Mouse (Mus musculus): ENCODE results near the gene Efna4. TPM values are rescaled to one million over a fixed set of nuclear protein-coding genes. Genes with fewer than 3 reads are reported as not detected.
A peak's percentile ranks its signal among the peaks of the same experiment; 100 is the strongest.

The Efna4 gene
- total RNA-seq, 2 experiments from 2014 or later, result 0.38 TPM; not detected in 1

DNA sequence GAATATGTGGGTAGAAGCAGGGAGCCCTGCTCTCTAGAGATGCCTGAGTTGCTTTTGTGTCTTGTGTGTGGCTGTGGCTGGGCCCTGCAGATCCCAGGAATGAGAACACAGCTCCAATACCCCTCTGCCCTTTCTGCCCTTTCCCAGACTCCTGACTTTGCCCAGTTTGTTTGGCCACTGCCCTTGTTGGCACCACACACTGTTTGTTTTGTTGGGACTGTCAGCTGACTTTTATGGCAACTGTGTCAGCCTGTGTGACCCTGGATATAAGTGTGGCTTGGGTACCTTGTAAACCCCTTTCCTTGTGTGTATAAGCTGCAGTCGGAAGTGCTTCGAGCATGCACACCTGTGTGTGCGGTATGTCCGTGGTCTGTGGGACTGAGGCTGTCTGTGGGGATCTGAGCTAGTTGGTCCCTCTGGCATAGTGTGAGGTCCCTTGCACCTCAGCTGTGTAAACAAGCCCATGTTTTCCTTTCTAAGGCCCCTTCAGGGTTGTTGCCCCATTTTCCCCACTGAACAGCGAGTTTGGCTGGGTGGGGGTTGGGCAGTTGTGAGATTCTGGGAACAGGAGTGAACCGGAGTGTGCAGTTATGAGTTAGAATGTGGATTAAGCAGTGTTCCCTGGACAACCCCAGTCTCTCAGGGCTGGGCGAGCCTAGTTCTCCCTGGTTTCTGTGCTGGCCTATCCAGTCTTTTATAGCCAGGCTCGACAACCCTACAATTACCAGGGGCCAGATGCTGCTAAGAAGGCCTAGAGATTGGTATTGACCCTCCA is 32.1 kb downstream of the Efna4 start:
- no peak for DNase-seq

DNA sequence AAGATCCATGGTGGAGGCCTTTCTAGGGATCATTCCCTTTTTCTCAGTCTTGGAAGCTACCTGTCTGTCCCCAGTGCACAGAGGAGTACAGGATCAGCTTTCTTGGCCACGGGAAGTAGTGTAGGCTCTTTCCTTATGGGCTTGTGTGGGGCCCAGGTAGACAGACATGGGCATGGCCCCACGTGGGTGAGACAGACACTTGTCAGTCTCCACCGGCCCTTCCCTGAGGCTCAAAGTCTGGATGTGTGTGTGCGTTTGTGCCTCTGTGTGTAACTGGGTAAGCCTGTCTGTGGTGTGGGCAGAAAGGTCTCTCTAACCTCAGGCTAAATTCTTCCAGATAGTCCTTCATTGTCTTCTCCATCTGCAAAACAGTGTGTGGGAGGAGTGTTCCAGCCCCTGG is 32.7 kb downstream of the Efna4 start:
- no peak for DNase-seq

DNA sequence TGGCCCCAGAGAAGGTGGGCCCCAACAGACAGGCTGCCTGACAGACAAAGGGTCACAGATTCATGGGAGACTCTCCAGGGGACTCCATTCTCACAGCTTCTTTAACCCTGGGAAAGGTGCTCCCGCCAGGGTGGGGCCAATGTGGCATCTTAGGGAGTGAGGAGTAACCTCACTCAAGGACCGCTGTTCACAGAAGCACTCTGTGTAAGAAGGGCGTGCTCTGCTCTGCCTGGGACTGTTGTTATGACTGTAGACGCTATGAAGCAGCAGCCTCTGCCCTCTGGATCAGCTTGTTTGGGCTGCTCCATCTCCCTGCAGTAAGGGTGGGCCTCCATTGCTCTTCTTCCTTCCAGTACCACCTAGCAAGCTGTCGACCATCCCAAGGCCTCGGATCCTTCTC is 33.4 kb downstream of the Efna4 start:
- no peak for DNase-seq

DNA sequence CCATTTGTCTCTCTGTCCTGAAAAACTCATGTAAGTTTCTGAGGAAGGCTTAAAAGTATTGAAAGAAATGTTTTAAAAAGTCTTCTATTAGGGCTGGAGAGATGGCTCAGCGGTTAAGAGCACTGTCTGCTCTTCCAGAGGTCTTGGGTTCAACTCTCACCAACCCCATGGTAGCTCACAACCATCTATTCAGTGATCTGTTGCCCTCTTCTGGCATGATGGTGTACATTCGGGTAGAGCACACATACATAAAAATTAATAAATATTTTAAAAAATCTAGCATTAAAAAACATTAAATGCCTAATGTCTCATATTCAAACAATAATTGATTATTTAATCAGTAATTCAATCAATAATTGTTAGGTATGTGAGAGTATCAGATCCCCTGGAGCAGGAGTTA is 37.3 kb downstream of the Efna4 start:
- no peak for DNase-seq

DNA sequence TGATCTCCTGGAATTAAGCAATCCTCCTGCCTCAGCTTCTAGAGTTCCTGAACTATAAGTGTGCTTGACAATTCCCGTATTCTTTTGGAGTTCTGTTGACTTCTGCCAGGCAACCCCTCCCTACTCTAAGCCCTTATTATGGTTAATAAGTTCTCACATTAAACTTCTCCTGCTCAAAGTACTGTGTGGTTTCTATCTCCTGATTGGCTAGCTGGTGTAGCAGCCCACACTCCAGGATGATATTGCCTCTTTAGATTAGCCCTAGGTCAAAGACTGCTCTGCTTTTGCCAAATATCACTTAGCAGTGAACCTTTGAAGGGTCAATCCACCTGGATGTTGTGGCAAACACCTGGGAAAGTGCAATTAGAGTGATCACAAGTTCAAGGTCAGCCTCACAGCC is 37.8 kb downstream of the Efna4 start:
- DNase-seq, result no peak

DNA sequence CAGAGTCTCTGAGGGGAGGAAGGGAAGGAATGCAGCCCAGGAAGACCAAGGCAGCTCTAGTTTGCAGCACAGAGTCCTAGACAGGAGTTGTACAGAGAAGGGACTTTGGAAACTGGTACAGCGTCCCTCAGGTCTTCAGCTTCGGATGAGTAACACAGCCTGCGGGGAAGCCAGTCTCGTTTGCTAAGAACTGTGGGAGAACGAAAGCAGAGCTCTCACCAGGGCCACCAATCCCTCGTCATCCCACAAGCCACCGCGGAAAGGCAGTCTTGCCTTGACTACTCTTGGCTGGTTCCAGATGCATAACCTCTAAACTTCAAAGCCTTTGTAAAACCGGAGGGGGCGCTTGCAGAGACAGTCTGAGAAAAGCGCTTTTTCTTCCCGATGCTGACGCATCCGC is 38.3 kb downstream of the Efna4 start:
- DNase-seq, result no peak

DNA sequence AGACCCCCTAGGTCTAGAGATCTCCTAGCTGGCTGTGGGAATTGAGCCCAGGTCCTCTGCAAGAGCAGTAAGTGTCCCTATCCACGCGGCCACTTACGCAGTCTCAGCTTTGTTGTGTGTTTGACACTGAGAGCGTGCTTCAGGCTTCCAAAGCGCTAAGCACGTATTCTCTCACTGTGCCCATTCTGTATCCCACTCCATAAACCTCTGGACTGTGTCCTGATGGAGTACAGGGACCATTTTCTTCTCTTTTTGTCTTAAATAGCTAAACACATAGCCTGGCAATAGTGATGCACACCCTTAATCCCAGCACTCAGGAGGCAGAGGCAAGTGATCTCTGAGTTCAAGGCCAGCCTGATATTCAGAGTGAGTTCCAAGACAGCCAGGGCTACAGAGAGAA is 38.9 kb downstream of the Efna4 start:
- DNase-seq, result no peak

DNA sequence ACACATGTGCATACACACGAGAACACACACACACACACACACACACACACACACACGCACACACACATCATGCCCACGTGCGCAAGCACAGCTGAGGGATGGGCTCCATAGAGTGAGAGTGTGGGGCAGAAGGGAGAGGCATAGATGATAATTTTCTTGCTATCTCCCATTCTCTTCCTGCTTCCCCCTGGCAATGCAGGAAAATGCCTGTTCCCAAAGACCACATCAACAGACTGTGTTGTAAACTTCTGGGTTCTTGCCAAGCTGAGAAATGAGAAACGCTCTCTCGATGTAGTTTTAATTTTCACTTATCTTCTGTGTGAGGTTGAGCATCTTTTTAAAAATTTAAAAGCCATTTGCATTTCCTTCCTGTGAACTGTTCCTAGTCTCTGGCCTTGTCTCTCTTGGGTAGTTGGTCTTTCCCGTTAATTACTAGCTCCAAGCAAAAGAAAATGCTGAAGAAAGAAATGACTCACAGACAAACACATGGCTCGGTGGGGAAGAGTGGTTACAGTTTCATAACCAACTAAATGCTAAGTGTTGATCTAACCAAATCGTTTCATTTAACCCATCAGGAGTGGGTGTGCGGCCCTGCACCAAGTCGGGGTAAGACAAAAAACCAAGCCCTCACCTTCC is 40.9 kb downstream of the Efna4 start:
- no peak for DNase-seq

DNA sequence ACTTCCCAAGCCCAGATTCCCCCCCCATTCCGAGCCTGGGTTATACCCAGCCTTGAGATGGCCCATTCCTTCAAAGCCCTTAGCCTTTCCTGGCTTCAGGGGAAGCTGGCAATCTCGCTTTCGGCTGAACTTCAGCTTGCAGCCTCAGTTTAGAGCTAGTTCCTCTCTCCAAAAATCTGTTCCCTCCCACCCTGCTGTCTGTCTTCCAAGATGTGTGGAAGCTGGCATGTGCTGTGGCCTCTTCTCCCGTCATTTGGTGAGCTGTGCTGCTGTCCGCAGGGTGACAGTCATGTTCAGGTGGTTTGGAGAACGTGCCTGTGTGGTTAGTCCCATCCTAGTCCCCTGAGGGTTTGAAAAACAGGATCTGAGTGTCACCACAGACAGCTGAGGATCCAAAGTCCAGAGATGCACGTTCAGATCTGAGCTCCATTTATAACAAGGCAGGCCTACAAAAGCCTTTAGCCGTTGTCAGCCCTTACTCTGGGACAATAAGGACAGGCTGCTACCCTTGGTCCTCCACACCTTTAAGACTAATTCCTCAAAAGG is 42.1 kb downstream of the Efna4 start:
- DNase-seq, result no peak

DNA sequence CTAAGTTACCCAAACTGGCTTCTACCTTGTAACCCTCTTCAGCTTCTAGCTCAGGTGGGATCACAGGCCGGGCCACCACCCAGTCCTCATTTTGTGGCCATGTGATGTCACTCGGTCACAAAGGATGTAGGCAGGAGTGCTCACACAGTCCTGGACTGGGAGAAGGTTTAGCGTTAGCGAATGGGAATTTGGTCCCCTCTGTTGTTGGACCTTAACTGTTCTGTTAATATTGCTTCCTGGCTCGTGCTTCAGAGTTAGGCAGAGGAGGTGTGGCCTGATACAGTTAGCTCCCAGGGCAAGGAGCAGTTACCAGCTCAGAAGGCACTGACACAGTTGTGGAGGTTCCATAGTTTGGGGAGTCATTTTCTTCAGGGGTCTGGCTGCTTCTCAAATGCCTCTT is 43.6 kb downstream of the Efna4 start:
- DNase-seq, result no peak

DNA sequence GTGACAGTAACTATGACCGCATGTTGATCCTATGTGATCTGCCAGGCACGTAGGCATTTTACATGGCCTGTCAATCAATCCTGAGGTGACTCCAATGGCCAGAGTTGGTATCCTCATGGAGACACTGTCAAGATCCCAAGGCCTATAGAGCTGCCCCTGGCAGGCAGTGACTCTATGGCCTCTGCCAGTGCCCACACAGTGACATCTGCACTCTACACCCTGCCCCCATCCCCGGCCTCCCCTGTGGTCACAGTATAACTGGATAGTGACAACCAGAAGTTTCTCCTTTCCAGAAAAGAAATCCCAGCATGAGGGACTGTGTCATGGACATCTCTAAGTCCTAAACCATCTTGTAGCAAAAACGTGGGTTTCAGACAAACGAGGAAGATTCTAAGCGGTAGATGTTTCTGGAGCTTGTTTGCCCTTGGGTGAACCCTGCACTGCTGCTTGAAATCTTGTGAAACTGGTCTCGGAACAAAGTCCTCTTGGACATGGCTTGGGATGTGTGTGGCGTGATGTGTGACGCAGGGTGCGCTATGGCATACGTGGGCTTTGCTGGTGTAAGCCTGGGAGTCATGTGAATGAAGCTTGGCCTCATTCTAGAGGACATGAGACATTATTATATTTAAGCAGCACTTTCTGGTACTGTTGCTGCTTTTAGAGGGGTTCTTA is 44.4 kb downstream of the Efna4 start:
- DNase-seq, result no peak

DNA sequence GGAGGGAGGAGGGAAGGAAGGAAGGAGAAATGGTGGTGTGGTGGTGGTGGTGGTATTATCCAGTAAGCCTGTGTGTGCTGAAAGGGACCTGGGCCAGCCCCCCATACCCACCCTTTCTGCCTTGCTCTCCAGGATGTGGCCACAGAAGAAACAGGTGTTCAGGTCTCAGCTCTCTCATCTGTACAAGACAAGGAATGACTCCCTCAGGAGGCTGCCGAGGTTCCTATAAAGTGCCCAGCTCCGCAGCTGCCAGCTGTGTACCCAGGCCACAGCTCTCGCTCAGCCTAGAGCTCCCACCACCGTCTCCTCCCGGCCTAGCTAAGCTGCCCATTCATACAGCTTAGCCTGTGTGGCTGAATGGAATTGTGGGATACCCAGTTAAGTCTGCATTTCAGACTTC is 45.5 kb downstream of the Efna4 start:
- no peak for DNase-seq

DNA sequence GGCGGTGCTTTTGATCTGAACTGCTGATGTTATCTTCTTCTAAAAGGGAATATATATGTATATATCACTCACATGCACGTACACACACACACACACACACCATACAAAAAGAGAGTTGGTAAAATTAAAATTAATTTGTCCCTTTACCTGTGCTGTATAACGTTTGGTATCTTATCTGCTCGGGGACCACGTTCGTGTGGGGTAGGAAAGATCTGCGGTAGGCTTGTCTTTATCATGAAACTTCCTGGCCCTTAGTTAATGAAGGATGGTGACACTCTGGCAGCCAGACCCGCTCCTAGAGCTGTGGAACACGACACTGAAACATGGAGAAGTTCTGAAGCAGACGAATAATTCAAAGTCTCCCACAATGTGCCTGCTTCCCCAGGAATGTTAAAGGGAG is 46.0 kb downstream of the Efna4 start:
- DNase-seq, result no peak

DNA sequence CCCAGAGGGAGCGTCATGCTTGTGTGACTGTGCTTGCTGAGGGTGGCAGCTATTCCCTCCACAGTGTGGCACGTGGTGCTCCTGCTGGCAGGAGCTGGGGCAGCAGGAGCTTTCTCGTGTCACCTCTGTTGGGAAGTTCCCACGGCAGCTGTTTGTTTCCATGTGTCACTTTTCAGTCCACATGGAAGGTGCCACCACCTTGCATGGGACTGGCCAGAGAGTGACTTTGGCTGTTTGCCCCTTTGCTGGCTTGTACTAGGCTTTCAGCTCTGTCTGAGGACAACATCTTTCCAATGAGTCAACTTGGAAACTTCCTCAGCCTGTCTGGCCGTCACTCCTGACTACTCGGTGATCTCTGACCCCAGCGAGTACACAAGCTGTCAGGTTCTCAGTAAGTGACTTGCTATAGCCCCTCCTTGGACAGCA is 49.3 kb downstream of the Efna4 start:
- peak; percentile 58 for DNase-seq

DNA sequence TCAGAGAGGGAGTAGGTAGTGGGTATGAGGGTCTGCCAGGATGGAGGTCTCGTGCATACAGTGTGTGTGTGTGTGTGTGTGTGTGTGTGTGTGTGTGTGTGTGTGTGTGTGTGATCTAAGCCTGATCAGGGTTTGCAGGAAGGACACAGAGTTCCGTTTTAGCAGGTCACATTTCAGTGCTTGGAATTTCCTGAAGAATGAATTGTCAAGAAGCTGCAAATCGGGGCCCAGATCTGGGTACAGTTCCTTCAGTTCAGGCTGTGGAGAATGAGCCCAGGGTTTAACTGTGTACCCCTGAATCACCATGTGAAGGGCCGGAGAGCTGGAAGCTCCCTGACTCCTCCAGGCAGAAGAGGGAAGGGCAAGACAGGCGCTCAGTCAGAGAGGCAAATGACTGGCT is 50.5 kb downstream of the Efna4 start:
- DNase-seq, result no peak

DNA sequence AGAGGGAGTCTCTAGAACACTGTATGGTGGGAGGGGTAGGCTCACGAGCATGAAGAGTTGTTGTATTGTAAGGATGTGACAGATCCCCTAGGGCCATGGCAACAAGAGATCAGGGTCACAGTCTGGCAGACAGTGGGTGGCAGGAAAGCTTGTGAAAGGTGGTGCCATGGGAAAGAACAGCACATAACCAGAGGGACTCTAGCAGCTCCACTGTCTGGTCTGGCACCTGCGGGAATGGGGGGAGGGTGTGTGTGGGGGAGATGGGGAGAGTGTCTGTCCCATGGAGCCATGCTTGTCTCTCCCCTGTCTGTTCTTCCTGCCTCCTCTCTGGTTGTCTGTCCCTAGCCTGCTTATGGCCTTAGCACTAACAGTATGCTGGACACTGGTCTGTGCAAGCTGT is 52.3 kb downstream of the Efna4 start:
- DNase-seq, result no peak

DNA sequence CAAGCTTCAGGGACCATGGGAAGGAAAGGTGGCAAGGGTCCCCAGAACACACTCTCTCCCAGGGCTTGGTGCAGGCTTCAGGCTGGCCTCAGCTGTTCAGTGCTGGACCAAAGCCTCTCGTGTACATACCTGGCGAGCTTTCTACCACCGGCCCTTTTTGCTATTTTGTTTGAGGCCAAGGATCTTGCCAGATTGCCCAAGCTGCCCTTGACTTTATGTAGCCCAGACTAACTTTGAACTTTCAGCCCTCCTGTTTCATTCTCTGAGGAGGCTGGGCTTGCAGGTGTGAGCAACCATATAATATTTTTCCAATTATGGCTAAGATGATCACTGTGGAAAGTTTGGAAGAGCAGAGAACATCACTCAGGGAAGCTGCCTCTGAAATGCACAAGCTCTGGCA is 53.6 kb downstream of the Efna4 start:
- DNase-seq, result no peak

Other genes starting within 250 kb of the Efna4 start
- 10 to 100 TPM; 17.7 to 19.6 TPM for gene Rusc1, start 244.7 kb downstream of the Efna4 start, total RNA-seq (2021)
- not detected for gene Gm43738, start 236.9 kb downstream of the Efna4 start, total RNA-seq (2021)
- 10 to 100 TPM; 26.0 to 27.8 TPM for gene Fdps, start 236.1 kb downstream of the Efna4 start, total RNA-seq (2021)
- not detected for gene Pklr, start 201.9 kb downstream of the Efna4 start, total RNA-seq (2021)
- under 1 TPM in 1 of 2 experiments, not detected in 1; 0.43 TPM for gene Hcn3, start 177.8 kb downstream of the Efna4 start, total RNA-seq (2021)
- 10 to 100 TPM; 16.0 to 16.3 TPM for gene Clk2, start 173.2 kb downstream of the Efna4 start, total RNA-seq (2021)
- 10 to 100 TPM; 33.2 to 38.2 TPM for gene Scamp3, start 160.6 kb downstream of the Efna4 start, total RNA-seq (2021)
- 10 to 100 TPM; 13.4 to 16.4 TPM for gene Fam189b, start 154.9 kb downstream of the Efna4 start, total RNA-seq (2021)
- gene Gba, start 135.1 kb downstream of the Efna4 start, total RNA-seq (2021), result 10 to 100 TPM; 14.6 to 23.6 TPM
- gene Thbs3, start 122.8 kb downstream of the Efna4 start, total RNA-seq (2021), result 10 to 100 TPM; 11.0 to 11.8 TPM
- 10 to 100 TPM; 42.2 to 47.6 TPM for gene Mtx1, start 110.9 kb downstream of the Efna4 start, total RNA-seq (2021)
- under 1 TPM; 0.38 to 0.51 TPM for gene Muc1, start 109.0 kb downstream of the Efna4 start, total RNA-seq (2021)
- gene Krtcap2, start 92.1 kb downstream of the Efna4 start, total RNA-seq (2021), result 10 to 100 TPM; 66.6 to 78.8 TPM
- under 1 TPM; 0.28 to 0.38 TPM for gene Trim46, start 91.7 kb downstream of the Efna4 start, total RNA-seq (2021)
- gene Dpm3, start 78.7 kb downstream of the Efna4 start, total RNA-seq (2021), result 10 to 100 TPM; 24.7 to 28.8 TPM
- gene Slc50a1, start 67.5 kb downstream of the Efna4 start, total RNA-seq (2021), result 10 to 100 TPM in 1 of 2 experiments, 1 to 10 TPM in 1; 8.2 to 11.4 TPM
- gene Efna1, start 56.9 kb downstream of the Efna4 start, total RNA-seq (2021), result 10 to 100 TPM; 10.2 to 12.8 TPM
- gene Efna3, start 15.1 kb downstream of the Efna4 start, total RNA-seq (2021), result not detected
- 10 to 100 TPM; 21.9 to 24.6 TPM for gene Adam15, start 12.0 kb upstream of the Efna4 start, total RNA-seq (2021)
- gene Dcst2, start 23.9 kb upstream of the Efna4 start, total RNA-seq (2021), result not detected
- not detected for gene Dcst1, start 27.2 kb upstream of the Efna4 start, total RNA-seq (2021)
- 10 to 100 TPM; 23.0 to 23.7 TPM for gene Zbtb7b, start 56.7 kb upstream of the Efna4 start, total RNA-seq (2021)
- gene Lenep, start 64.8 kb upstream of the Efna4 start, total RNA-seq (2021), result 1 to 10 TPM in 1 of 2 experiments, not detected in 1; 1.2 TPM
- 10 to 100 TPM; 43.3 to 44.5 TPM for gene Flad1, start 73.8 kb upstream of the Efna4 start, total RNA-seq (2021)
- gene Cks1b, start 80.4 kb upstream of the Efna4 start, total RNA-seq (2021), result 1 to 10 TPM; 3.1 to 3.4 TPM
- gene Shc1, start 80.4 kb upstream of the Efna4 start, total RNA-seq (2021), result 10 to 100 TPM; 21.1 to 23.8 TPM
- gene Pygo2, start 92.2 kb upstream of the Efna4 start, total RNA-seq (2021), result 10 to 100 TPM in 1 of 2 experiments, 1 to 10 TPM in 1; 9.2 to 11.1 TPM
- 100 to 1,000 TPM; 179 to 196 TPM for gene Pbxip1, start 98.7 kb upstream of the Efna4 start, total RNA-seq (2021)
- 1 to 10 TPM; 5.3 to 7.4 TPM for gene Pmvk, start 116.5 kb upstream of the Efna4 start, total RNA-seq (2021)
- 1 to 10 TPM; 2.5 to 5.8 TPM for gene Kcnn3, start 182.1 kb upstream of the Efna4 start, total RNA-seq (2021)